Mouse (Mus musculus) testis, adult 2 months (tissue): Measurements from ENCODE around the gene Sephs2.

Experiments used
- CTCF ChIP-seq: fragments of 200-500 bp; IDR thresholded peaks from 2 replicates; pipeline ENCODE4 v1.5.1; 2012; ENCODE audit warnings: low read depth, mild to moderate bottlenecking, inconsistent platforms, low read length, moderate library complexity; ENCODE audit not compliant: control insufficient read depth, insufficient read depth, insufficient replicate concordance
- POLR2A ChIP-seq: fragments of 200-500 bp; IDR thresholded peaks from 2 replicates; pipeline ENCODE4 v1.6.1; 2012; ENCODE audit warnings: low read depth, mild to moderate bottlenecking, inconsistent platforms, low read length, moderate library complexity; ENCODE audit not compliant: control insufficient read depth

- no peak for TF ChIP-seq POLR2A
- no peak for TF ChIP-seq CTCF
Measured at GRCm38 (mm10) chr7:127281114-127281513, 7.3 kb upstream of the Sephs2 start.
